Mouse (Mus musculus): ENCODE results near the gene Fhl1. TPM values are rescaled to one million over a fixed set of nuclear protein-coding genes. Genes with fewer than 3 reads are reported as not detected.

Fhl1 gene
- not detected for polyA plus RNA-seq (2017; shearing (Covaris generic))

GRCm38 (mm10) chrX:56731306-56732201 is at the start of gene Fhl1:
Gene Fhl1 (plus strand): TSS chrX:56731787.

GRCm38 (mm10) chrX:56821765-56822603 is 90.4 kb downstream of the Fhl1 start, which contains the start of gene Map7d3:
Gene Map7d3 (minus strand): TSS chrX:56822326.

Other genes with a start within 250 kb of the Fhl1 start
- gene Gm10477, start 207.0 kb upstream of the Fhl1 start, polyA plus RNA-seq (2017; shearing (Covaris generic)), result not detected
- not detected for gene Gm648, start 182.2 kb upstream of the Fhl1 start, polyA plus RNA-seq (2017; shearing (Covaris generic))
- gene Mmgt1, start 133.7 kb upstream of the Fhl1 start, polyA plus RNA-seq (2017; shearing (Covaris generic)), result 7.6 TPM
- 11.9 TPM for gene Slc9a6, start 122.0 kb upstream of the Fhl1 start, polyA plus RNA-seq (2017; shearing (Covaris generic))
- gene Map7d3, start 90.5 kb downstream of the Fhl1 start, polyA plus RNA-seq (2017; shearing (Covaris generic)), result 0.25 TPM
- gene Adgrg4, start 138.4 kb downstream of the Fhl1 start, polyA plus RNA-seq (2017; shearing (Covaris generic)), result not detected